Mouse (Mus musculus): ENCODE measurements at regions not wholly inside any gene's neighbourhood (a gene's known extent, or its start where the extent isn't known, plus 50 kb on each side); places are given as distances from the start of the nearest gene placed in this dataset.

- ATAC-seq = no peak
These were observed 61.4 kb upstream of the Rad23b start for GRCm38 (mm10) chr4:55288456-55288855.

GRCm38 (mm10) chr4:55292277-55292676 is 57.6 kb upstream of the Rad23b start:
- Histone ChIP-seq H3K36me3 (no peaks in the 10 kb centered on the region), H3K9ac (replicated peaks) (no peak overlapping the region), H3K9me3 (no peaks in the 10 kb centered on the region), H3K4me3 (replicated peaks) (no peak overlapping the region), H3K27ac (no peak overlapping the region), H3K27me3 (0 out of 2 replicates have a peak, but pooled peaks cover 2% of the 10 kb centered on the region), H3K4me1 (replicated peaks) (peaks cover 27% of the 10 kb centered on the region), H3K4me2 (replicated peaks) (no peak overlapping the region)
- ATAC-seq = no peak
- WGBS = 88% methylated on average over 5 of the region's 5 CpGs

More at GRCm38 (mm10) chr4:55288456-55288855, 61.4 kb upstream of the Rad23b start:
- H3K36me3 ChIP-seq = no peaks in the 10 kb centered on the region
- H3K9me3 ChIP-seq = no peaks in the 10 kb centered on the region
- peaks cover 9% of the 10 kb centered on the region for H3K4me1 ChIP-seq (replicated peaks)
- WGBS = 74% methylated on average over 6 of the region's 6 CpGs
- H3K9ac ChIP-seq (replicated peaks) = no peak overlapping the region
- no peak overlapping the region for H3K4me3 ChIP-seq (replicated peaks)
- no peak overlapping the region for H3K4me2 ChIP-seq (replicated peaks)
- no peak overlapping the region for H3K27ac ChIP-seq
- no peaks in the 10 kb centered on the region for H3K27me3 ChIP-seq

- no peak for ATAC-seq
- 22% methylated on average over 4 of the region's 4 CpGs for WGBS
- Histone ChIP-seq H3K4me3 (replicated peaks) (no peak overlapping the region), H3K4me2 (replicated peaks) (no peak overlapping the region), H3K27ac (peak overlapping the region; percentile 19; the same call in 1 of the 2 replicates), H3K4me1 (replicated peaks) (peaks cover 27% of the 10 kb centered on the region), H3K9me3 (no peaks in the 10 kb centered on the region), H3K27me3 (0 out of 2 replicates have a peak, but pooled peaks cover 2% of the 10 kb centered on the region), H3K9ac (replicated peaks) (no peak overlapping the region), H3K36me3 (no peaks in the 10 kb centered on the region)
These were observed 57.1 kb upstream of the Rad23b start for GRCm38 (mm10) chr4:55292701-55293100.

- H3K27ac ChIP-seq = peak overlapping the region; percentile 93
These were observed 56.3 kb upstream of the Rad23b start for GRCm38 (mm10) chr4:55293347-55294079.

GRCm38 (mm10) chr4:55294255-55294687 is 55.6 kb upstream of the Rad23b start:
- peaks cover 27% of the 10 kb centered on the region for H3K4me1 ChIP-seq (replicated peaks)
- under 1% methylated on average over 14 of the region's 14 CpGs for WGBS
- peak overlapping the region; percentile 55 for H3K4me2 ChIP-seq (replicated peaks)
- peak overlapping the region; percentile 67 for H3K9ac ChIP-seq (replicated peaks)
- no peaks in the 10 kb centered on the region for H3K9me3 ChIP-seq
- peak; percentile 94 for ATAC-seq
- peak overlapping the region; percentile 39 for H3K4me3 ChIP-seq (replicated peaks)
- peak overlapping the region; percentile 93 for H3K27ac ChIP-seq
- no peaks in the 10 kb centered on the region for H3K36me3 ChIP-seq
- H3K27me3 ChIP-seq = peaks cover 6% of the 10 kb centered on the region; the same call in 1 of the 2 replicates

More at GRCm38 (mm10) chr4:55293347-55294079, 56.3 kb upstream of the Rad23b start:
- Histone ChIP-seq H3K9me3 (no peaks in the 10 kb centered on the region), H3K4me3 (replicated peaks) (peak overlapping the region; percentile 39; the same call in 1 of the 2 replicates), H3K4me2 (replicated peaks) (peak overlapping the region; percentile 55), H3K36me3 (no peaks in the 10 kb centered on the region), H3K4me1 (replicated peaks) (peaks cover 27% of the 10 kb centered on the region), H3K27me3 (peaks cover 6% of the 10 kb centered on the region; the same call in 1 of the 2 replicates), H3K9ac (replicated peaks) (peak overlapping the region; percentile 67; the same call in 1 of the 2 replicates)
- WGBS = 10% methylated on average over 5 of the region's 5 CpGs
- 0 out of 2 replicates have a peak, but pooled peaks have one; percentile 9 for ATAC-seq

- Histone ChIP-seq H3K4me3 (replicated peaks) (no peak overlapping the region), H3K36me3 (no peaks in the 10 kb centered on the region), H3K9me3 (no peaks in the 10 kb centered on the region), H3K4me1 (replicated peaks) (peaks cover 24% of the 10 kb centered on the region), H3K27me3 (peaks cover 6% of the 10 kb centered on the region; the same call in 1 of the 2 replicates), H3K27ac (no peak overlapping the region), H3K4me2 (replicated peaks) (no peak overlapping the region), H3K9ac (replicated peaks) (no peak overlapping the region)
- 94% methylated on average over 3 of the region's 3 CpGs for WGBS
- no peak for ATAC-seq
These were observed 52.0 kb upstream of the Rad23b start for GRCm38 (mm10) chr4:55297841-55298240.
